Mouse (Mus musculus): Measurements from ENCODE around the gene Fbxo41. TPM values are rescaled to one million over a fixed set of nuclear protein-coding genes. Genes with fewer than 3 reads are reported as not detected.

The Fbxo41 gene
- polyA plus RNA-seq, 1 experiment = 0.22 TPM

DNA sequence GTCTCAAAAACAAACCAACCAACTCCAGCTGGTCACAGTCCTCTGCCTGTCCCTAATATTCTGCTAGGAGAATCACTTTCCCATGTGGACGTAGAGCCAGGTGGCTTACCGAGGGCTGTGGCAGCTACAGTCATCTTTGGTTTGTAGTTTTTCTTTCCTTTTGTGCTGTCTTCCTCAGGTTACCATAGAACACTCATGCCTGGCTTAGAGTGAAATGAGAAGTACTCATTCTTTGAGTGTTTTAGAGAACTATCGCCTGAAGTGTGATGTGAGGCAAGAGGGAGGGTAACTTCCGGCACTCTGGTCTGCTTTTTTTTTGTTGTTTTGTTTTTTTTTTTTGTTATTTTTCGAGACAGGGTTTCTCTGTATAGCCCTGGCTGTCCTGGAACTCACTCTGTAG lies 68.9 kb downstream of the Fbxo41 start:
- no peaks in the 10 kb centered on the region for H3K27me3 ChIP-seq (ENCODE audit: control insufficient read depth, insufficient read depth, low read length)
- H3K4me1 ChIP-seq (ENCODE audit: control insufficient read depth, insufficient read depth, insufficient read length, low read length) = peaks cover 8% of the 10 kb centered on the region
- no peak overlapping the region for H3K4me3 ChIP-seq (ENCODE audit: low read depth, low read length)
- no peak overlapping the region for H3K27ac ChIP-seq (ENCODE audit: insufficient read depth, low read depth, low read length)
- 72% methylated on average over 5 of the region's 5 CpGs for WGBS
- TF ChIP-seq POLR2A (IDR thresholded peaks at IDR 0.05; ENCODE audit: low read depth, low read length) (no peak), CTCF (IDR thresholded peaks at IDR 0.05; ENCODE audit: extremely low read depth, insufficient read length, insufficient replicate concordance, low read depth, low read length) (no peak)
- H3K36me3 ChIP-seq (ENCODE audit: control insufficient read depth, insufficient read depth, low read length) = no peaks in the 10 kb centered on the region

DNA sequence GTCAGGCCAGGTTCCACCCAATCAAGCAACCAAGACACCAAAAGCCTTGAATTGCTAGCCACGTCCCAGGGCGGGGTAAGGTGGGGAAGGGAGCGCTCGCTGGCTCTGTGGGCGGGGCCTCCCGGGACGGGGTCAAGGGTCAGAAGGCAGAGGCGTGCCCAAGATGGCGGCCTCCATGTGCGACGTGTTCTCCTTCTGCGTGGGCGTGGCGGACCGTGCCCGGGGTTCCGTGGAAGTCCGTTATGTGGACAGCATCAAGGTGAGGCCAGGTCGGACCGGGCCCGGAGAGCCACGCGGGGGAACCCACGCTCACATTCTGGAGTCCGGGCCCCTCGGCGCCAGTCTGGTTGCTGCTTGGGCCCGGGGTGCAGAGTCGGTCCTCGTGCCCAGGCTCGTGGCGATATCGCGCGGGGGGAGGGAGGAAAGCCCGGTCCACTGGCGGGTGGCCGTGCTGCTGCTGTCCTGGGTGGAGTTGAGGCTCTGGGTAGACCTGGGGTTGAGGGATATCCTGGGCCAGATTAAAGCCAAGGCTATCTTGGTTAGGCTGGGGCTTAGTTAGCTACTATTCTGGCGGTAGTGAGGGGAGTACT lies 70.9 kb downstream of the Fbxo41 start, which contains the start of gene Smyd5:
Smyd5 (plus strand) TSS at position 148 of the 590 bp plus-strand sequence.
- Histone ChIP-seq H3K4me3 (ENCODE audit: low read depth, low read length) (peak within 1 kb of the TSS; percentile 97), H3K27ac (ENCODE audit: insufficient read depth, low read depth, low read length) (no peak within 1 kb of the TSS), H3K4me1 (ENCODE audit: control insufficient read depth, insufficient read depth, insufficient read length, low read length) (peaks cover 8% of the 10 kb centered on the region), H3K36me3 (ENCODE audit: control insufficient read depth, insufficient read depth, low read length) (no peaks in the 10 kb centered on the region), H3K27me3 (ENCODE audit: control insufficient read depth, insufficient read depth, low read length) (no peaks in the 10 kb centered on the region)
- no peak for TF ChIP-seq CTCF (IDR thresholded peaks at IDR 0.05; ENCODE audit: extremely low read depth, insufficient read length, insufficient replicate concordance, low read depth, low read length)
- TF ChIP-seq POLR2A (IDR thresholded peaks at IDR 0.05; ENCODE audit: low read depth, low read length) = no peak
- under 1% methylated on average over 39 of the region's 39 CpGs for WGBS

DNA sequence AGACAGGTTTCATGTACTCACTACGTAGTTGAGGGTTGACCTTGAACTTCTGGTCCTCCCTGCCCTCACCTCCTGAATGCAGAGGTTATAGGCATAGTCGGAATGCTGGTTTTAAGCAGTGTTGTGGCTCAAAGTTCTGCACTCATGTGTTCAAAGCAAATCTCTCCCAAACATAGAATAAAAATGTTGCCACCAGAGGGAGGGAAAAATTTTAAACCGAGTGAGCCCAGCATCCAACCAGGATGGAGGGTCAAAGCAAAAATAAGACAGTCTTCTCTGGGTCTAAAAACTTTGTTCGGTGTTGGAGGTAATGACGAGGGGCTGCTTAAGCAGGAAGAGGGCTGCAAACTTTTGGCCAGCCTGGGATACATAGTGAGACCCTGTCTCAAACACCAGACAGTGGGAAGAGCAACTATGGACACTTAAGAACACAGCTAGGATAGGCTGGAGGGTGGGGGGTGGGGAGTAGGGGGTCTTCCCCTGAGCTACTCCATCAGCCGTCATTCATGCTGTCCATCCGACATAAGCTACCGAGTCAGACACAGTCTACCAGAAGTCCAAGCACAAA lies 71.4 kb downstream of the Fbxo41 start:
- Histone ChIP-seq H3K36me3 (ENCODE audit: control insufficient read depth, insufficient read depth, low read length) (no peaks in the 10 kb centered on the region), H3K4me1 (ENCODE audit: control insufficient read depth, insufficient read depth, insufficient read length, low read length) (peaks cover 8% of the 10 kb centered on the region), H3K27me3 (ENCODE audit: control insufficient read depth, insufficient read depth, low read length) (no peaks in the 10 kb centered on the region), H3K4me3 (ENCODE audit: low read depth, low read length) (peak overlapping the region; percentile 97), H3K27ac (ENCODE audit: insufficient read depth, low read depth, low read length) (no peak overlapping the region)
- 48% methylated on average over 8 of the region's 8 CpGs for WGBS
- TF ChIP-seq POLR2A (IDR thresholded peaks at IDR 0.05; ENCODE audit: low read depth, low read length) = no peak
- TF ChIP-seq CTCF (IDR thresholded peaks at IDR 0.05; ENCODE audit: extremely low read depth, insufficient read length, insufficient replicate concordance, low read depth, low read length) = no peak

- Histone ChIP-seq H3K27me3 (ENCODE audit: control insufficient read depth, insufficient read depth, low read length) (0 out of 2 replicates have a peak, but pooled peaks cover 6% of the 10 kb centered on the region), H3K27ac (ENCODE audit: insufficient read depth, low read depth, low read length) (no peak within 1 kb of the TSS), H3K4me3 (ENCODE audit: low read depth, low read length) (no peak within 1 kb of the TSS), H3K4me1 (ENCODE audit: control insufficient read depth, insufficient read depth, insufficient read length, low read length) (no peaks in the 10 kb centered on the region), H3K36me3 (ENCODE audit: control insufficient read depth, insufficient read depth, low read length) (no peaks in the 10 kb centered on the region)
- no peak for TF ChIP-seq CTCF (IDR thresholded peaks at IDR 0.05; ENCODE audit: extremely low read depth, insufficient read length, insufficient replicate concordance, low read depth, low read length)
- 32% methylated on average over 28 of the region's 28 CpGs for WGBS
These were observed 78.9 kb downstream of the Fbxo41 start, which contains the start of gene Noto for GRCm38 (mm10) chr6:85423836-85424379. Gene Noto (plus strand): TSS chr6:85423886.

Other genes starting within 250 kb of the Fbxo41 start
- gene Sfxn5, start 169.6 kb downstream of the Fbxo41 start, polyA plus RNA-seq (2012; rRNA removed) = 0.63 and 1.0 TPM in 2 replicates
- 3.0 and 3.8 TPM in 2 replicates for gene Rab11fip5, start 128.4 kb downstream of the Fbxo41 start, polyA plus RNA-seq (2012; rRNA removed)
- gene Noto, start 79.1 kb downstream of the Fbxo41 start, polyA plus RNA-seq (2012; rRNA removed) = not detected in 2 replicates
- gene Smyd5, start 71.0 kb downstream of the Fbxo41 start, polyA plus RNA-seq (2012; rRNA removed) = 6.8 and 9.5 TPM in 2 replicates
- 39.1 and 69.7 TPM in 2 replicates for gene Cct7, start 51.5 kb downstream of the Fbxo41 start, polyA plus RNA-seq (2012; rRNA removed)
- 10.9 and 15.9 TPM in 2 replicates for gene Pradc1, start 51.0 kb downstream of the Fbxo41 start, polyA plus RNA-seq (2012; rRNA removed)
- gene Egr4, start 10.6 kb upstream of the Fbxo41 start, polyA plus RNA-seq (2012; rRNA removed) = not detected in 2 replicates
- gene Alms1, start 84.5 kb upstream of the Fbxo41 start, polyA plus RNA-seq (2012; rRNA removed) = 0.10 and 0.22 TPM in 2 replicates
- gene Nat8f7, start 210.2 kb upstream of the Fbxo41 start, polyA plus RNA-seq (2012; rRNA removed) = 1.0 and 1.1 TPM in 2 replicates

All from small intestine, adult 2 months (tissue).